Mouse (Mus musculus): ENCODE measurements at regions not wholly inside any gene's neighbourhood (a gene's known extent, or its start where the extent isn't known, plus 50 kb on each side); places are given as distances from the start of the nearest gene placed in this dataset.
A peak's percentile ranks its signal among the peaks of the same experiment; 100 is the strongest.

GRCm38 (mm10) chr17:10040375-10040774 is 279.3 kb downstream of the Qk start:
- Histone ChIP-seq H3K4me2 (no peak overlapping the region), H3K9ac (no peak overlapping the region), H3K4me3 (no peak overlapping the region), H3K27me3 (replicated peaks) (no peaks in the 10 kb centered on the region), H3K4me1 (peaks cover 38% of the 10 kb centered on the region), H3K27ac (replicated peaks) (peak overlapping the region; percentile 37), H3K9me3 (no peaks in the 10 kb centered on the region), H3K36me3 (no peaks in the 10 kb centered on the region)
- 47% methylated on average over 4 of the region's 4 CpGs for WGBS
- ATAC-seq (ENCODE audit: extremely low read depth, insufficient number of reproducible peaks, low FRiP score, low TSS enrichment), result no peak

GRCm38 (mm10) chr17:10037799-10038445 is 281.7 kb downstream of the Qk start:
- H3K27me3 ChIP-seq (replicated peaks), result no peaks in the 10 kb centered on the region
- 0 out of 2 replicates have a peak overlapping the region, but pooled peaks have one; percentile 21 for H3K9ac ChIP-seq
- 0 out of 2 replicates have a peak, but pooled peaks cover 1% of the 10 kb centered on the region for H3K9me3 ChIP-seq
- H3K4me2 ChIP-seq, result no peak overlapping the region
- peak overlapping the region; percentile 29; the same call in 1 of the 2 replicates for H3K27ac ChIP-seq (replicated peaks)
- H3K36me3 ChIP-seq, result no peaks in the 10 kb centered on the region
- 42% methylated on average over 14 of the region's 14 CpGs for WGBS
- H3K4me3 ChIP-seq, result no peak overlapping the region
- peaks cover 50% of the 10 kb centered on the region for H3K4me1 ChIP-seq
- no peak for ATAC-seq (ENCODE audit: extremely low read depth, insufficient number of reproducible peaks, low FRiP score, low TSS enrichment)

- H3K9ac ChIP-seq, result no peak overlapping the region
- peaks cover 38% of the 10 kb centered on the region for H3K4me1 ChIP-seq
- no peak overlapping the region for H3K4me2 ChIP-seq
- H3K4me3 ChIP-seq, result no peak overlapping the region
- H3K9me3 ChIP-seq, result 0 out of 2 replicates have a peak, but pooled peaks cover 2% of the 10 kb centered on the region
- no peaks in the 10 kb centered on the region for H3K36me3 ChIP-seq
- no peak for ATAC-seq (ENCODE audit: extremely low read depth, insufficient number of reproducible peaks, low FRiP score, low TSS enrichment)
- peak overlapping the region; percentile 34; the same call in 1 of the 2 replicates for H3K27ac ChIP-seq (replicated peaks)
- WGBS, result 17% methylated on average over 4 of the region's 4 CpGs
- no peaks in the 10 kb centered on the region for H3K27me3 ChIP-seq (replicated peaks)
Measured at GRCm38 (mm10) chr17:10033510-10033909, 286.1 kb downstream of the Qk start.

GRCm38 (mm10) chr17:10031033-10031432 is 288.6 kb downstream of the Qk start:
- Histone ChIP-seq H3K27me3 (replicated peaks) (no peaks in the 10 kb centered on the region), H3K36me3 (no peaks in the 10 kb centered on the region), H3K9ac (no peak overlapping the region), H3K27ac (replicated peaks) (no peak overlapping the region), H3K9me3 (0 out of 2 replicates have a peak, but pooled peaks cover 2% of the 10 kb centered on the region), H3K4me3 (no peak overlapping the region), H3K4me2 (no peak overlapping the region), H3K4me1 (peaks cover 24% of the 10 kb centered on the region)
- WGBS, result 71% methylated on average over 3 of the region's 3 CpGs
- ATAC-seq (ENCODE audit: extremely low read depth, insufficient number of reproducible peaks, low FRiP score, low TSS enrichment), result no peak

- Histone ChIP-seq H3K27ac (replicated peaks) (no peak overlapping the region), H3K4me2 (no peak overlapping the region), H3K4me3 (no peak overlapping the region), H3K36me3 (no peaks in the 10 kb centered on the region), H3K9ac (no peak overlapping the region), H3K9me3 (no peaks in the 10 kb centered on the region), H3K27me3 (replicated peaks) (no peaks in the 10 kb centered on the region), H3K4me1 (peaks cover 8% of the 10 kb centered on the region)
- ATAC-seq (ENCODE audit: extremely low read depth, insufficient number of reproducible peaks, low FRiP score, low TSS enrichment), result no peak
Measured at GRCm38 (mm10) chr17:10026770-10027169, 292.9 kb downstream of the Qk start.

- Histone ChIP-seq H3K4me1 (no peaks in the 10 kb centered on the region), H3K9me3 (no peaks in the 10 kb centered on the region), H3K36me3 (no peaks in the 10 kb centered on the region), H3K27ac (replicated peaks) (no peak overlapping the region), H3K4me2 (no peak overlapping the region), H3K27me3 (replicated peaks) (no peaks in the 10 kb centered on the region), H3K9ac (no peak overlapping the region), H3K4me3 (no peak overlapping the region)
- ATAC-seq (ENCODE audit: extremely low read depth, insufficient number of reproducible peaks, low FRiP score, low TSS enrichment), result no peak
- WGBS, result 73% methylated on average over 5 of the region's 5 CpGs
Measured at GRCm38 (mm10) chr17:10025212-10025611, 294.4 kb downstream of the Qk start.

- no peak overlapping the region for H3K4me3 ChIP-seq
- H3K9ac ChIP-seq, result no peak overlapping the region
- no peaks in the 10 kb centered on the region for H3K36me3 ChIP-seq
- no peaks in the 10 kb centered on the region for H3K9me3 ChIP-seq
- ATAC-seq (ENCODE audit: extremely low read depth, insufficient number of reproducible peaks, low FRiP score, low TSS enrichment), result no peak
- no peak overlapping the region for H3K4me2 ChIP-seq
- no peak overlapping the region for H3K27ac ChIP-seq (replicated peaks)
- H3K4me1 ChIP-seq, result no peaks in the 10 kb centered on the region
- no peaks in the 10 kb centered on the region for H3K27me3 ChIP-seq (replicated peaks)
Measured at GRCm38 (mm10) chr17:10024323-10024722, 295.3 kb downstream of the Qk start.

GRCm38 (mm10) chr17:10012161-10012560 is 307.5 kb downstream of the Qk start:
- Histone ChIP-seq H3K9ac (no peak overlapping the region), H3K4me1 (peaks cover 4% of the 10 kb centered on the region; the same call in 1 of the 2 replicates), H3K27ac (replicated peaks) (no peak overlapping the region), H3K4me3 (no peak overlapping the region), H3K36me3 (no peaks in the 10 kb centered on the region), H3K27me3 (replicated peaks) (no peaks in the 10 kb centered on the region), H3K4me2 (no peak overlapping the region), H3K9me3 (no peaks in the 10 kb centered on the region)
- ATAC-seq (ENCODE audit: extremely low read depth, insufficient number of reproducible peaks, low FRiP score, low TSS enrichment), result no peak
- 71% methylated on average over 3 of the region's 3 CpGs for WGBS

- Histone ChIP-seq H3K4me1 (peaks cover 4% of the 10 kb centered on the region; the same call in 1 of the 2 replicates), H3K9ac (no peak overlapping the region), H3K36me3 (no peaks in the 10 kb centered on the region), H3K27ac (replicated peaks) (no peak overlapping the region), H3K27me3 (replicated peaks) (no peaks in the 10 kb centered on the region), H3K4me2 (no peak overlapping the region), H3K4me3 (no peak overlapping the region), H3K9me3 (no peaks in the 10 kb centered on the region)
- whole genome bisulfite sequencing, result 84% methylated on average over 8 of the region's 8 CpGs
- no peak for ATAC-seq (ENCODE audit: extremely low read depth, insufficient number of reproducible peaks, low FRiP score, low TSS enrichment)
Measured at GRCm38 (mm10) chr17:10011728-10012127, 307.9 kb downstream of the Qk start.

GRCm38 (mm10) chr17:10001071-10001591 is 318.5 kb downstream of the Qk start:
- ATAC-seq (ENCODE audit: extremely low read depth, insufficient number of reproducible peaks, low FRiP score, low TSS enrichment), result no peak
- no peak overlapping the region for H3K9ac ChIP-seq
- no peak overlapping the region for H3K4me2 ChIP-seq
- no peaks in the 10 kb centered on the region for H3K9me3 ChIP-seq
- WGBS, result 51% methylated on average over 7 of the region's 7 CpGs
- H3K27ac ChIP-seq (replicated peaks), result no peak overlapping the region
- H3K4me1 ChIP-seq, result peaks cover 11% of the 10 kb centered on the region
- H3K36me3 ChIP-seq, result no peaks in the 10 kb centered on the region
- no peaks in the 10 kb centered on the region for H3K27me3 ChIP-seq (replicated peaks)
- no peak overlapping the region for H3K4me3 ChIP-seq

- ATAC-seq (ENCODE audit: extremely low read depth, insufficient number of reproducible peaks, low FRiP score, low TSS enrichment), result no peak
- peaks cover 9% of the 10 kb centered on the region; the same call in 1 of the 2 replicates for H3K4me1 ChIP-seq
- H3K4me3 ChIP-seq, result no peak overlapping the region
- no peaks in the 10 kb centered on the region for H3K27me3 ChIP-seq (replicated peaks)
- no peaks in the 10 kb centered on the region for H3K9me3 ChIP-seq
- H3K9ac ChIP-seq, result no peak overlapping the region
- 33% methylated on average over 5 of the region's 5 CpGs for WGBS
- no peak overlapping the region for H3K27ac ChIP-seq (replicated peaks)
- H3K36me3 ChIP-seq, result no peaks in the 10 kb centered on the region
- no peak overlapping the region for H3K4me2 ChIP-seq
Measured at GRCm38 (mm10) chr17:9995321-9995720, 324.3 kb downstream of the Qk start.

GRCm38 (mm10) chr17:9990744-9991143 is 321.2 kb upstream of the Pabpc6 start:
- H3K36me3 ChIP-seq, result no peaks in the 10 kb centered on the region
- no peaks in the 10 kb centered on the region for H3K27me3 ChIP-seq (replicated peaks)
- peaks cover 29% of the 10 kb centered on the region for H3K4me1 ChIP-seq
- H3K4me2 ChIP-seq, result no peak overlapping the region
- peaks cover 6% of the 10 kb centered on the region; the same call in 1 of the 2 replicates for H3K9me3 ChIP-seq
- H3K9ac ChIP-seq, result no peak overlapping the region
- H3K4me3 ChIP-seq, result no peak overlapping the region
- H3K27ac ChIP-seq (replicated peaks), result no peak overlapping the region
- ATAC-seq (ENCODE audit: extremely low read depth, insufficient number of reproducible peaks, low FRiP score, low TSS enrichment), result no peak
- 81% methylated on average over 1 of the region's 1 CpGs for WGBS
